In genomic region chr5:23917301-23917700, GRCm38 (mm10) we compare ENCODE assay signal across 18 mouse cellular contexts.
"Had no signal": no experiment of that assay in that cellular context is flagged by ENCODE, and none has a peak within 500 bp of the region (broad histone marks: within the 10 kb centered on the region; RNA-seq: fewer than 3 reads in every experiment).

No protein-coding gene starts in this region.

- DNase-seq: kidney, adult 18-20 months; kidney, adult 9 months; kidney, postnatal 14 days; kidney, postnatal 4 days; lung, embryonic 14.5 days; lung, postnatal 36 days; midbrain, embryonic 14.5 days; right cerebral cortex, adult 18-20 months; right cerebral cortex, postnatal 14 days; right cerebral cortex, postnatal 4 days; thymus, postnatal 25 days had no signal

- H3K4me3 ChIP-seq: limb, embryonic 10.5 days; limb, embryonic 13.5 days; megakaryocyte, embryonic 14.5 days; stomach, embryonic 15.5 days had no signal

- H3K9ac ChIP-seq: limb, embryonic 13.5 days; lung, embryonic 14.5 days; stomach, embryonic 15.5 days had no signal

- ATAC-seq: intestine, embryonic 16.5 days; lung, postnatal 0 days had no signal

- H3K36me3 ChIP-seq: limb, embryonic 10.5 days; limb, embryonic 13.5 days; stomach, embryonic 15.5 days had no signal

- H3K4me2 ChIP-seq: limb, embryonic 13.5 days; lung, embryonic 14.5 days; midbrain, embryonic 11.5 days; stomach, embryonic 15.5 days had no signal

- H3K4me1 ChIP-seq: limb, embryonic 13.5 days had no signal

- H3K27ac ChIP-seq: limb, embryonic 10.5 days; limb, embryonic 13.5 days; stomach, embryonic 15.5 days had no signal

- H3K27me3 ChIP-seq: limb, embryonic 13.5 days; megakaryocyte, embryonic 14.5 days; stomach, embryonic 15.5 days had no signal

- H3K9me3 ChIP-seq: limb, embryonic 10.5 days; limb, embryonic 13.5 days; stomach, embryonic 15.5 days had no signal
